Mouse (Mus musculus) activated CD4-positive, CD25-positive, alpha-beta regulatory T cell, adult 4 months (primary cell): Measurements from ENCODE around the gene Slc12a6. TPM values are rescaled to one million over a fixed set of nuclear protein-coding genes. Genes with fewer than 3 reads are reported as not detected.
A peak's percentile ranks its signal among the peaks of the same experiment; 100 is the strongest.

Experiments
- ATAC-seq: one replicate; pipeline ENCODE4 v1.8.0; 2017
- polyA plus RNA-seq, 2 experiments: library from polyadenylated mRNA; unstranded; fragments of 100-300 nt; shearing (Covaris generic); gene quantifications; one replicate each; pipeline ENCODE4 v1.2.1; 2017

Gene Slc12a6
- polyA plus RNA-seq, 2 experiments from 2014 or later: 47.9 to 48.7 TPM

- ATAC-seq: no peak
These were observed 66.7 kb downstream of the Slc12a6 start for GRCm38 (mm10) chr2:112332051-112332898.

GRCm38 (mm10) chr2:112337211-112337610 is 71.6 kb downstream of the Slc12a6 start:
- no peak for ATAC-seq

- ATAC-seq: no peak
These were observed 74.1 kb downstream of the Slc12a6 start for GRCm38 (mm10) chr2:112339736-112340135.

GRCm38 (mm10) chr2:112341117-112341516 is 75.5 kb downstream of the Slc12a6 start:
- no peak for ATAC-seq

- no peak for ATAC-seq
These were observed 82.6 kb downstream of the Slc12a6 start for GRCm38 (mm10) chr2:112348246-112348645.

GRCm38 (mm10) chr2:112353685-112354455 is 88.2 kb downstream of the Slc12a6 start:
- ATAC-seq: no peak

- no peak for ATAC-seq
These were observed 94.0 kb downstream of the Slc12a6 start for GRCm38 (mm10) chr2:112359611-112360010.

GRCm38 (mm10) chr2:112360012-112360780 is 94.6 kb downstream of the Slc12a6 start:
- ATAC-seq: no peak

GRCm38 (mm10) chr2:112360781-112361169 is 95.2 kb downstream of the Slc12a6 start:
- ATAC-seq: no peak

GRCm38 (mm10) chr2:112367222-112367621 is 101.6 kb downstream of the Slc12a6 start:
- peak; percentile 17 for ATAC-seq

GRCm38 (mm10) chr2:112367726-112368673 is 102.4 kb downstream of the Slc12a6 start, which contains the start of gene Emc4:
Emc4 (minus strand) TSS chr2:112368027.
- peak; percentile 93 for ATAC-seq

GRCm38 (mm10) chr2:112369941-112370340 is 104.3 kb downstream of the Slc12a6 start:
- no peak for ATAC-seq

- no peak for ATAC-seq
These were observed 107.5 kb downstream of the Slc12a6 start for GRCm38 (mm10) chr2:112373141-112373540.

GRCm38 (mm10) chr2:112374610-112375009 is 109.0 kb downstream of the Slc12a6 start:
- no peak for ATAC-seq

- peak; percentile 99 for ATAC-seq
These were observed 113.6 kb downstream of the Slc12a6 start, which contains the start of gene Katnbl1 for GRCm38 (mm10) chr2:112378973-112379898. Katnbl1 (plus strand) TSS chr2:112379211.

GRCm38 (mm10) chr2:112380131-112380530 is 114.5 kb downstream of the Slc12a6 start:
- ATAC-seq: no peak

GRCm38 (mm10) chr2:112381219-112381618 is 115.6 kb downstream of the Slc12a6 start:
- no peak for ATAC-seq

- ATAC-seq: no peak
These were observed 125.2 kb downstream of the Slc12a6 start for GRCm38 (mm10) chr2:112390843-112391242.

- ATAC-seq: no peak
These were observed 125.8 kb downstream of the Slc12a6 start for GRCm38 (mm10) chr2:112391346-112392000.

GRCm38 (mm10) chr2:112392689-112393088 is 127.1 kb downstream of the Slc12a6 start:
- ATAC-seq: no peak
